Mouse (Mus musculus) E14TG2a.4 (cell line): ENCODE data around the gene Fkbp1a.

Experiments used
- CTCF ChIP-seq: conservative IDR thresholded peaks from 2 replicates; pipeline ENCODE4 v1.5.1; 2014; ENCODE audit warnings: low read length
- POU5F1 ChIP-seq: IDR thresholded peaks from 2 replicates; pipeline ENCODE4 v1.6.1; 2014; ENCODE audit warnings: low read length, borderline replicate concordance

GRCm38 (mm10) chr2:151512199-151512598 is 30.1 kb upstream of the Fkbp1a start:
- TF ChIP-seq CTCF (no peak), POU5F1 (no peak)
